Mouse (Mus musculus) forebrain, embryonic 15.5 days (tissue): ENCODE data around the gene Trpm3. TPM values are rescaled to one million over a fixed set of nuclear protein-coding genes. Genes with fewer than 3 reads are reported as not detected.

Source experiments
- ATAC-seq: fragments of 200-750 bp; cut with Nextera tagmentation; replicated peaks from 2 replicates; pipeline ENCODE4 v1.8.0; 2017; ENCODE audit warnings: mild to moderate bottlenecking, moderate TSS enrichment, moderate library complexity
- H3K27ac ChIP-seq: fragments of 300-500 bp; sonication (generic); replicated peaks from 2 replicates; pipeline ENCODE4 v1.5.1; 2015; ENCODE audit warnings: mild to moderate bottlenecking, inconsistent platforms
- H3K27me3 ChIP-seq: fragments of 300-500 bp; sonication (generic); 2 replicates; pipeline ENCODE4 v1.6.1; 2015; ENCODE audit warnings: inconsistent platforms
- H3K36me3 ChIP-seq: fragments of 300-500 bp; sonication (generic); 2 replicates; pipeline ENCODE4 v1.6.1; 2015; ENCODE audit warnings: mild to moderate bottlenecking, inconsistent platforms
- H3K4me1 ChIP-seq: fragments of 300-500 bp; sonication (generic); 2 replicates; pipeline ENCODE4 v1.6.1; 2015; ENCODE audit warnings: inconsistent platforms
- H3K4me2 ChIP-seq: fragments of 300-500 bp; sonication (generic); replicated peaks from 2 replicates; pipeline ENCODE4 v1.6.1; 2015; ENCODE audit warnings: mild to moderate bottlenecking, inconsistent platforms
- H3K4me3 ChIP-seq: fragments of 300-500 bp; sonication (generic); 2 replicates; pipeline ENCODE4 v1.5.1; 2015; ENCODE audit warnings: mild to moderate bottlenecking, inconsistent platforms
- H3K9ac ChIP-seq: fragments of 300-500 bp; sonication (generic); replicated peaks from 2 replicates; pipeline ENCODE4 v1.6.1; 2015; ENCODE audit warnings: mild to moderate bottlenecking, inconsistent platforms
- H3K9me3 ChIP-seq: fragments of 300-500 bp; sonication (generic); 2 replicates; pipeline ENCODE4 v1.6.1; 2016; ENCODE audit warnings: inconsistent platforms
- WGBS: fragments of 180-500 bp; shearing (Covaris S2); methylation state at CpG from one replicate; pipeline ENCODE4 v1.1.7; 2015; ENCODE audit warnings: mixed read lengths; 5-methylcytosine and 5-hydroxymethylcytosine counted together
- polyA plus RNA-seq: library from polyadenylated mRNA; unstranded; fragments of >200 nt; fragmentation: Nextera tagmentation; extraction: Ambion mirVana; gene quantifications from 2 replicates; pipeline ENCODE4 v1.2.1, GENCODE M21; 2015

Gene Trpm3
- polyA plus RNA-seq, 1 experiment from 2014 or later: 21.6 TPM

DNA sequence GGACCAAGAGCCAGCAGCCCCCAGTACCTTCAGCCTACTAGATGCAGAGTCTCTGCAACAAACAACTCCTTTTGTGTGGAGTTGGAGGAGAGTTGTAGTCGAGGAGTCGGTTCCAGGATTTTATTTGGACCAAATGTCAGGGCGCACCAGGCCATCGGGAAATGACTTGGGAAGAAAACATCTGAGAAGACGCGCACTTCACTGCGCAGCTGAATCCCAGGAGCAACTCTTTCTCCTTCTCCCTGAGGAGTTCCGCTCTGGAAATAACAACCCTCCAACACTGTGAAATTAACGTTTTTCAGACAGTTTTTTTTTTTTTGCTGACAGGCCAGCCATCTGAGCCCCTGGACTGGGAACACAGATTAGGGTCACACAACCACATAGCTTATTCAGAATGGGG is 787.9 kb downstream of the Trpm3 start:
- H3K27me3 ChIP-seq: no peaks in the 10 kb centered on the region
- no peak overlapping the region for H3K27ac ChIP-seq
- WGBS: 88% methylated on average over 9 of the region's 9 CpGs
- ATAC-seq: no peak
- H3K4me3 ChIP-seq: no peak overlapping the region
- no peak overlapping the region for H3K4me2 ChIP-seq
- no peaks in the 10 kb centered on the region for H3K36me3 ChIP-seq
- no peaks in the 10 kb centered on the region for H3K9me3 ChIP-seq
- peaks cover 12% of the 10 kb centered on the region for H3K4me1 ChIP-seq
- H3K9ac ChIP-seq: no peak overlapping the region

DNA sequence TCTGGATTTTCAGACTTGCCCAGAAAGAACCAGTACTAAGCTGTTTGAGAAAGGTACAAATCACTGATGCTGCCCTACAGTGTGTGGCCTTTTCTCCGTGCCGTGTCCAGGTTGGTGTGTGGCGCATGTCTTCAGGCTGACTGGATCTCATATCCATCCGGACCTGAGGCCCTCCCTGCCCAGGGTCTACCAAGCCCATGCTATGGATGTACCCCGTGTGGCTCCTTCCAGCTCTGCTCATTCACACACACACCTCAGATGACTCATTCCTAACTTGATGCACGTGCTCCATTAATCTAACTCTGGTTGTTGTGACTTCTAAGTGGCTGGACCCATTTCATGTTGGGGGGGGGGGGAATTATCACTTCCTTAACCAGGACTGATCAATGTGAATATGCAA is 789.5 kb downstream of the Trpm3 start:
- 94% methylated on average over 6 of the region's 6 CpGs for WGBS
- Histone ChIP-seq H3K4me1 (peaks cover 12% of the 10 kb centered on the region), H3K9me3 (no peaks in the 10 kb centered on the region), H3K27me3 (no peaks in the 10 kb centered on the region), H3K4me3 (no peak overlapping the region), H3K27ac (no peak overlapping the region), H3K4me2 (no peak overlapping the region), H3K36me3 (no peaks in the 10 kb centered on the region), H3K9ac (no peak overlapping the region)
- ATAC-seq: no peak

DNA sequence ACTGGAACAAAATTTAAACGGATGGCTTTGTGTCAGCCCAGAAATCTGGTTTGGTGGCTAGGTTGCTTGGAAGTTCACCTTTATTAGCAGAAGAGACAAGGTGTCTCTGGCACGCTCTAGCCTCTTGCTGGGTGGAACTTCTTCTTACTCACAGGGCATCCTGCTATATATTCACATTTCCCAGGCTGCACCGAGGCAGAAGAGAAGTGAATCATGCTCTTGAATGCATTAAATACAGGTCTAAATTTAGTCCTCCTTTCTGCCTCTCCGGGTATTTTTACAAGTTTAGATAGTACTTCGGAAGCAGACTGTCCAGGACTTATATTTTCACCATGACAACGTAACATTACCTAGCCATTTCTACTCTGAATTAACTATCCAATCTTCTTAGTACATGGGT is 790.9 kb downstream of the Trpm3 start:
- Histone ChIP-seq H3K36me3 (no peaks in the 10 kb centered on the region), H3K27ac (no peak overlapping the region), H3K9me3 (no peaks in the 10 kb centered on the region), H3K4me1 (peaks cover 12% of the 10 kb centered on the region), H3K27me3 (no peaks in the 10 kb centered on the region), H3K9ac (no peak overlapping the region), H3K4me3 (no peak overlapping the region), H3K4me2 (no peak overlapping the region)
- ATAC-seq: no peak
- WGBS: 80% methylated on average over 6 of the region's 6 CpGs

DNA sequence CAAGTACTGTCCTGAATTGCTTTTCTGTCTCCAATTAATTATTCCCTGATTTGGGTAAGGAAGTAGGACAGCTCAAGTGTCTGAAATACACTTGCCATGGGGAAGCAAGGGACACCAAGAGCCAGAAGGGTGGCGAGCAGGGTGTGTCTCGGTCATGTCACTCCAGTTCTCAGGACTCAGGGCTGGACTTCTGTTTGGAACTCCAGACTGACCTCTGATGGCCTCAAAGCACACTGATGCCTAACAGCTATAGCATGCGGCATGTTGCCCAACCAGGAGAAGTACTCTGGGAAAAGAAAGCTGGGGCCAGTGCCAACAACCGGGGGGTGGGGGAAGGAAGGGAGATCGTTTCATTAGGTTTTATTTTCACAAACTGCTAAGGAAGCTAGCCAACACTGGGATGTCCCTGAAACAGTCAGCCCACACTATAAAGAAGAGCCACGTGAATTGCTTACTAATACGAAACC is 791.6 kb downstream of the Trpm3 start:
- WGBS: 54% methylated on average over 7 of the region's 7 CpGs
- Histone ChIP-seq H3K27me3 (no peaks in the 10 kb centered on the region), H3K27ac (no peak overlapping the region), H3K9me3 (no peaks in the 10 kb centered on the region), H3K9ac (no peak overlapping the region), H3K36me3 (no peaks in the 10 kb centered on the region), H3K4me1 (peaks cover 12% of the 10 kb centered on the region), H3K4me3 (no peak overlapping the region), H3K4me2 (no peak overlapping the region)
- ATAC-seq: peak; percentile 51; the same call in 1 of the 2 replicates

DNA sequence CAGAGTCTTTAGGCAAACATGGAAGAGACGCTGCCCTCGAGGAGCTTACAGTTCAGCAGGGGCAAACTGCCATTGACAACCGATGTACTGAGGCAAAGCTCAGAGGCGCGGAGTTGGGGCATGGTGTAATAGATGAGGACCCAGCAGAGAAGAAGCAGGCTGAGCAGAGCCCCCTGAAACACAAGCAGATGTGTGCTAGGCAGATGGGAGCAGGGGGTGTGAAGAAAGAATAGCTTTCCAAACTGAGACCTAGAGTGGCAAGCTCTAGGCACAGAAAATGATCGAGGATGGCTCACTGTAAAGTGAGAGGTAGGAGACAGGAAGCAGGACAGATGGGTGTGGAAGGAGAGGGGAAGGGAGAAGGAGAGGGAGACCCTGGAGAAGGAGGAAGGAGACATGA is 792.2 kb downstream of the Trpm3 start:
- no peaks in the 10 kb centered on the region for H3K27me3 ChIP-seq
- no peak overlapping the region for H3K27ac ChIP-seq
- H3K4me3 ChIP-seq: no peak overlapping the region
- WGBS: 75% methylated on average over 6 of the region's 6 CpGs
- H3K9ac ChIP-seq: no peak overlapping the region
- H3K4me1 ChIP-seq: peaks cover 12% of the 10 kb centered on the region
- ATAC-seq: no peak
- no peaks in the 10 kb centered on the region for H3K9me3 ChIP-seq
- no peak overlapping the region for H3K4me2 ChIP-seq
- H3K36me3 ChIP-seq: no peaks in the 10 kb centered on the region

DNA sequence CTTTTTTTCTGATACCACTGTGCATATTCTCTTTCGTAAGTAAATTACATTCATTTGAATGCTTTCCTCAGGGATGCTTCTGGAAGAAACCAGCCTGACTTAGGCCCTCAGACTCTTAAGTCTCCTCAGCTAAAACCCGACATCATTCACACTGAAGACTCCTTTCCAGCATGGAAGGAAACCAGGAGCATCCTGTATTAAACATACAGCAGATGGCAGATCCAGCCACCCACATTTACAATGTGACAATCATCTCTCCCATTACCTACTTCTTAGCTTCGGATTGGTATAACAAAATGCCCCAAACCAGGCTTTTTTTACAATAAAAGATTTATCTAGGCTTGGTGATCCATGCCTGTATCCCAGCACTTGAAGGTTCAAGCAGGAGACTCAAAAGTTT is 796.2 kb downstream of the Trpm3 start:
- no peak for ATAC-seq
- no peaks in the 10 kb centered on the region for H3K36me3 ChIP-seq
- H3K9me3 ChIP-seq: no peaks in the 10 kb centered on the region
- no peak overlapping the region for H3K4me2 ChIP-seq
- H3K27me3 ChIP-seq: no peaks in the 10 kb centered on the region
- H3K27ac ChIP-seq: no peak overlapping the region
- 78% methylated on average over 3 of the region's 3 CpGs for WGBS
- H3K4me1 ChIP-seq: peaks cover 25% of the 10 kb centered on the region
- H3K9ac ChIP-seq: no peak overlapping the region
- H3K4me3 ChIP-seq: no peak overlapping the region

DNA sequence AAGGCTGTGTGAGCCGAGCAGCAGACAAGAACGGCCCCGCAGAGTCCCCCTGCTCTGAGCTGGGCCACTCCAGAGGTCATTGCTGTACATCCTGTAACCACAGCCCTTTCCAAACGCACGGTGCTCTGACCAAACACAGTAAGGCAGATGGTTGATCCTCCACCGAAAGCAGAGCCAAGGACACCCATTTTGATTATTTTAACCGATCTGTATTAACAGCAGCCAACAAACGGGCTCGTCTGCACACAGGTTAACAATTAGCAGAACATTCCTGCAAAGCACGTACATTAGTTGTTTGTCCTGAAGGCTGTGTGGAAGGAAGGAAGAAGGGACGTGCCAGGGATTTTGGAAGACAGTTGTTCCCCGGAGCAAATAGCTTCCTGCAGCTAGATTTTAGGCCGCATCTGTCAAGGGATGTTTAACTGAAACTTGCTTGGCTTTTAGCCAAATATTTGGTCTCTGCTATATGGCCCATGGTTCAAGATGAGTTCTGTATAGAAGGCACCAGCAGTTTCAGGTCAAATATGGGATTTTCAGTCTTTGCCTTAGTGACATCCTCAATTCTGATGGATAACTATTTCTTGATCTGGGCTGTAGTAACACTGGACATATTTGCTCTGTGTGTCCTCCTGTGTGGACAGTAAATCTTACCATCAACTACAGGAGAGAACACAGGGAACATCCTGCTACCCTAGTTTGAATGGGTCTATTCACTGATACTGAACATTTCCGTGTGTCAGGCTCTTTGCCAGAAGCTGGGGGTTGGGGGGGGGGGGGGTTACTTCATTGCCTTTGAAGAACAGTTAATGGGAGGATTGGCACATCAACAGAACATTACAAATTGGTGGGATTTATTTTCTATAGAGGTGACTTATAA is 800.2 kb downstream of the Trpm3 start:
- Histone ChIP-seq H3K27me3 (no peaks in the 10 kb centered on the region), H3K9ac (no peak overlapping the region), H3K27ac (no peak overlapping the region), H3K9me3 (no peaks in the 10 kb centered on the region), H3K36me3 (no peaks in the 10 kb centered on the region), H3K4me1 (peaks cover 25% of the 10 kb centered on the region), H3K4me2 (no peak overlapping the region), H3K4me3 (no peak overlapping the region)
- ATAC-seq: 0 out of 2 replicates have a peak, but pooled peaks have one; percentile 3
- 34% methylated on average over 14 of the region's 14 CpGs for WGBS

DNA sequence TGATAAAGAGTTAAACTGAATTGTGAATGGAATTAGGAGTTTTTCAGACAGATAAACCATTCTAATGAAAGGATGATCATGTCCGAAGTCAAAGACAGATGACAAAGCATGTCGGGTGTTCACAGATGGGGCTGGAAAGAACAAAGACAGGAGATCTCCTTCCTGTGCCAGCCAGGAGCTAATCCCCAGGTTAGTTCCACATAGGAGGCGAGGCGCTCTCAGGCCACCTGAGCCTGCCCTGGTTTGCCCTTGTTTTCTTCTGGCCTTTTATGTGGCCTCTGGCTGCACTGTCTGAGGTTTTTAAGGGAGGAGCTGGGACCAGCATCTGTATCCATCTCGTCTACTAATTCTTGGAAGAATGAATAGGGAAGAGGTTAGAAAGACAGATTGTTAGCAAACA is 801.0 kb downstream of the Trpm3 start:
- H3K4me2 ChIP-seq: no peak overlapping the region
- no peaks in the 10 kb centered on the region for H3K9me3 ChIP-seq
- H3K36me3 ChIP-seq: no peaks in the 10 kb centered on the region
- H3K4me3 ChIP-seq: no peak overlapping the region
- H3K9ac ChIP-seq: no peak overlapping the region
- peaks cover 25% of the 10 kb centered on the region for H3K4me1 ChIP-seq
- no peaks in the 10 kb centered on the region for H3K27me3 ChIP-seq
- WGBS: 32% methylated on average over 5 of the region's 5 CpGs
- peak; percentile 21; the same call in 1 of the 2 replicates for ATAC-seq
- H3K27ac ChIP-seq: peak overlapping the region; percentile 62

DNA sequence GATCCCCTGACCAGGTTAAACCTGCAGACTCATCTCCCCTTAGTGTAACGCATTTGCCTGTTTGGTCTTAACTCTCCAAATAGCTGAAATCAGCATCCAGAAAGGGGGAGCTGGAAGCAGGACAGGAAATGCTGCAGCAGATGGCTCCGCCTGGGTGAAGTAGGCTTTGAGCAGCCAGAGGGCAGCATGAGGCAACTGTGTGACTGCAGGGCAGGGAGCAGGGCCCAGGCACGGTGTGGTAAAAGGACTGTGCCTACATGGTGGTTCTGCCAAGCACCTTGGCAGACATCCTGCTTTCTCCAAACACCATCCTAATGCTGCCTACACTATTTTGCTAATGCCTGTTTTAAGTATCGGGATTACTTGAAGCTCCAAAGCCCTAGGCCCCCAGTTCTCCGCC is 801.6 kb downstream of the Trpm3 start:
- Histone ChIP-seq H3K27me3 (no peaks in the 10 kb centered on the region), H3K4me1 (peaks cover 25% of the 10 kb centered on the region), H3K27ac (peak overlapping the region; percentile 62), H3K36me3 (no peaks in the 10 kb centered on the region), H3K4me2 (no peak overlapping the region), H3K9ac (no peak overlapping the region), H3K4me3 (no peak overlapping the region), H3K9me3 (no peaks in the 10 kb centered on the region)
- 31% methylated on average over 5 of the region's 5 CpGs for WGBS
- ATAC-seq: peak; percentile 93

DNA sequence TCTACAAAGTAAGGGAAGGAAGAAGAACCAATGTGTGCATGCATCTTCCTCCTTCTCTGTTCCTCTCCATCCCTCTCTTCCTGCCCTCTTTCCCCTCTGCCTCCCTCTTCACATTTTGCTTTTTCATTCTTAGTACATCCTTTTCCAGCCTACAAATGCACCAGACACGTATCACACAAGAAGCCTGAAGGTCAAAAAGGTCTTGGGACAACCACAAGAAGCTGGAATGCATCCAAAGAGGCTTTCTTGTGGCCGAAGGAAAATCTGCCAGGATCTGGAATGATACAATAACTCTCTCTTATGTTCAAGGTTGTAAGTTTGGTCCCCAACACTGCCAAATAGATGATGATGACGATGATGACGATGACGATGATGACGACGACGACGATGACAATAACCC is 802.1 kb downstream of the Trpm3 start:
- Histone ChIP-seq H3K27ac (peak overlapping the region; percentile 62; the same call in 1 of the 2 replicates), H3K4me2 (no peak overlapping the region), H3K9ac (no peak overlapping the region), H3K4me1 (peaks cover 25% of the 10 kb centered on the region), H3K36me3 (no peaks in the 10 kb centered on the region), H3K9me3 (no peaks in the 10 kb centered on the region), H3K27me3 (no peaks in the 10 kb centered on the region), H3K4me3 (no peak overlapping the region)
- ATAC-seq: no peak
- WGBS: 88% methylated on average over 9 of the region's 9 CpGs

DNA sequence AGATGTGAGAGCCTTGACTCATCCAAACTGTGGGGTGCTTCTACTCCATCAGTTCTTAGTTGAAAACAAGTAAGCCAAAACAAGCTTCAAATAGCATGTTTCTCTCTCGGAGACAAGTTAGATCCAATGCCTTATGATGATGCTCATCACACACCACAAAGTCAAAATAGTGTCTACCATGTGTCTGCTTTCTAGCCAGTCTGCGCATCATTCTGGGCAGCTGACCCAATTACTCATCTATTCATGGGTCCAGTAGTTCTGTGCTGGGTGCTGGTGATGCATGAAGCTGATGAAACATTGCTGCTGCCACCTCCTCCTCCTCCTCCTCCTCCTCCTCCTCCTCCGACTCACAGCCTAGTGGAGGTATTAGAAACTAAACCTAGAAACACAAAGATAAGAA is 813.6 kb downstream of the Trpm3 start:
- no peak for ATAC-seq
- WGBS: 91% methylated on average over 3 of the region's 3 CpGs
- no peaks in the 10 kb centered on the region for H3K4me1 ChIP-seq
- no peaks in the 10 kb centered on the region for H3K27me3 ChIP-seq
- H3K4me2 ChIP-seq: no peak overlapping the region
- no peaks in the 10 kb centered on the region for H3K9me3 ChIP-seq
- H3K4me3 ChIP-seq: no peak overlapping the region
- no peaks in the 10 kb centered on the region for H3K36me3 ChIP-seq
- no peak overlapping the region for H3K9ac ChIP-seq
- no peak overlapping the region for H3K27ac ChIP-seq

DNA sequence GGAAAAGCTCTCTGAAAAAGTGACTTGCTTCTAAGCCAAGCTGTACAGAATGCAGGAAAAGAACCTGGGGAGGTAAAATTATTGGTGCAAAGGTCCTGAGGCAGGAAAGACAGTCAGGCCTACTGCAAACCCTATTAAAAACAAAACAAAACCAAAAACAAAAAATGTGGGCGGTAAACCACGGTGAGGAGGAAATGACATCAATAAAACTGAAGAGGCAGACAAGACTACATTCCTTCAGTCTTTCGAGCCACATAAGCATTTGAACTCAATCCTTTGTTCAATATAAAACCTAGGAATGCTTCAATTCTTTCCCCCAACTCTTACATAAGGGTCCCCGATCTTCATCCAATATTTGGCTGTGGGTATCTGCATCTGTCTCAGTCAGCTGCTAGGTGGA is 814.3 kb downstream of the Trpm3 start:
- H3K9ac ChIP-seq: no peak overlapping the region
- no peaks in the 10 kb centered on the region for H3K9me3 ChIP-seq
- no peak overlapping the region for H3K4me3 ChIP-seq
- 88% methylated on average over 4 of the region's 4 CpGs for WGBS
- no peaks in the 10 kb centered on the region for H3K27me3 ChIP-seq
- no peak for ATAC-seq
- no peak overlapping the region for H3K4me2 ChIP-seq
- H3K36me3 ChIP-seq: no peaks in the 10 kb centered on the region
- no peak overlapping the region for H3K27ac ChIP-seq
- peaks cover 2% of the 10 kb centered on the region; the same call in 1 of the 2 replicates for H3K4me1 ChIP-seq

DNA sequence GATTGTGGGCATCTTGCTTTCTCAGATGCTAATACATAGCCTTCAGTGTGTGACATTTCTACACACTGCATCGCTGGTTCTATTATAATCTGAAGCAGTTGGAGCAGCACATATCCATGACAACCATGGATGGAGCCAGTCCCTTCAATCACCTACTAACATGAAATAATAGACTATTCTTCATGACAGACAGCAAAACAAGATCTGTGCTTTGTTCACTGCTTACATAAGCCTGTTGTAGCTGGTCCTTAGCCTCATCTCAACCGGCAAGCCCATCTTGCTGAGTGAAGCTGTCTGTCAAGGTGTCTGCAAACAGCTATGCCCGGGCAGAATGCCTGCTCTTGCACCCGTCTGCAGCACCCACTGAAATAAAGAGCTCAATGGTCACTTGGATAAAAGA is 819.6 kb downstream of the Trpm3 start:
- peaks cover 5% of the 10 kb centered on the region; the same call in 1 of the 2 replicates for H3K4me1 ChIP-seq
- H3K36me3 ChIP-seq: no peaks in the 10 kb centered on the region
- H3K27ac ChIP-seq: no peak overlapping the region
- H3K9me3 ChIP-seq: no peaks in the 10 kb centered on the region
- H3K4me3 ChIP-seq: no peak overlapping the region
- no peak for ATAC-seq
- no peak overlapping the region for H3K4me2 ChIP-seq
- H3K27me3 ChIP-seq: no peaks in the 10 kb centered on the region
- WGBS: 35% methylated on average over 4 of the region's 4 CpGs
- H3K9ac ChIP-seq: no peak overlapping the region
